Mouse (Mus musculus) layer of hippocampus, adult 9-11 months (tissue): ENCODE measurements around the gene Cmtm3.

Source experiments
- DNase-seq: peaks from one replicate; pipeline ENCODE4 v3.0.0; 2022

The Cmtm3 gene

DNA sequence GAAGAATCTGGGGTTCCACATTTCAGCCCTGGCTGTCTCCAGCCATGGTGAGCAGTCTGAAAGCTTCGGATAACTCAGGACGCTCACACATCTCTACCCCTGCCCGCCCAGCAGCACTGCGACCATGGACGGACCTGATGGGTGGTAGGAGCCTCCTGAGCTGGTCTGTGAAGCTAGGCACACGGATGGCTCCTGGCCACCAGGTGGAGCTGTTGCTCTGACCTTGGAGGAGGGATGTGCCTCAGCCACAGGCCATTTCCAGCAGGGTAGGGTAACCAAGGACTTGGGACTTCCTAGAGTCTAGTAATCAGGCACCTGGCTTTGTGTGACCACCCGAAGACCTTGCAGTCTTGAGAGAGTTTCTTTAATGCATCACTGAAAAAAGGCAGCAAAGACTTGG is 4.7 kb downstream of the Cmtm3 start:
- DNase-seq: peak; percentile 71

DNA sequence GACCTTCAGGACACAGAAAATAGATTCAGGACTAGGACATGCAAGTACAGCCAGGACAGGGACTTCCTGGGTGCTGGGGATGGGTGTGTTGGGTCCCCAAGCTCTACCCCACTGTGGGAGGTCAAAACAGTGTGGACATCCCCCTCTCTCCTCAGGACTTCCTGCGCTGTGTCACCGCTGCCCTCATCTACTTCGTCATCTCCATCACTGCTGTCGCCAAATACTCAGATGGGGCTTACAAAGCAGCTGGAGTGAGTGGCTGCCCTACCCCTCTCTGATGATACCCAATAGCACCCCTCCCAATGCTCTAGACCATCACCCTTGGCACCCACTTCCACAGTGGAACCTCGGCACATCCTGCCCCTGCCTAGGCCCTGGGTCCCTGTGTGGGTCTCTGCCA is 5.4 kb downstream of the Cmtm3 start:
- no peak for DNase-seq

DNA sequence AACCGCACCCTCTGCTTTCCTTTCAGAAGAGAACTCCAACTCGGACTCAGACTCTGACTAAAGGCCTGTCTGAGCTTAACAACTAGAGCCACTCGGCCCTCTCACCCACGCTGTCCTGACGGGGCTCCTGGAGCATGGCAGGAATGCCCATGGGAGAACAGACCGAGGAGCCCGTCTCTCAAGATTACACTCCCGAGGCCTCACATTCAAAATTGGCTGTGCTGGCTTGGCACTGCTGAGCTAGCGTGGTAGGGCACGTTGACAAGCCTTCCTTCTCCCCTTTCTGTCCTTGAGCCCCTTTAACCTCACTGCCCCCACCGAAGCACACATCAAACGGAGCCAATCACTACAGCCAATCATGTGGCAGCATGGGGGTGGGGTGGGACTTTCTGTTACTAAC is 7.5 kb downstream of the Cmtm3 start:
- no peak for DNase-seq

DNA sequence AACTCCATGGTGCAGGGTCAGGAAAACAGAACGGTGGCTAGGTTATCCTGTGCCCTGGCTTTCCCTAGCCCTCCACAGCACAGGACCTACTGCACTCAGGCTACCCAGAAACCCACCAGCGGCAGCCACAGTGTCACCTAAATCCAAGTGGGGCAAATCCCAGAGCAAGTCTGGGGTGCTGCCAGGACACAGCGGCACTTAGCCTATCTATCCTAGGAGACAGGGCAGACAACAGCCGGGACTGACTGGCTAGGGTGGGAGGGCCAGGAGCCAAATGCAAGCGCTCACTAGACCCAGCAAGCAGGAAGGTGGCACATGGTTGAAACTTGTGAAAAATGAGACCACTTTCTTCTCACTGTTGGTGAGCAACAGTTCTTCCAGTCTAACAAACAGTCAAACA is 9.8 kb downstream of the Cmtm3 start:
- DNase-seq: no peak

DNA sequence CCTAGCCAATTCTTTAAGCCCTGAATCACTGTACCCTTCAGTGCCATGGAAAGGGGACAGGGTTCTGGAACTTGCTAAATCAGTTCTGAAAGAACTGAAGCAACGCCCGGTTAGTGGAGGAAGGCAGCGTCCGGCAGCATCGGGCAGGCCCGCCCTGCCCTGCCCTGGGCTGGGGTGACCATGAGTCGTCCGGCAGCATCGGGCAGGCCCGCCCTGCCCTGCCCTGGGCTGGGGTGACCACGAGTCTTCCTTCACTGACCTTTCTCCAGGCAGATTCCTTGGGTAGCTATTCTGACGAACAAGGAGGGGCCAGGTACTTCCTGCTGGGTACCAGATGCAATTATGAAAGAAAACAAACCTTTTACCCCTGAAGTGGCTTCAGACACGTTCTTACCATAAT is 10.8 kb downstream of the Cmtm3 start:
- DNase-seq: no peak

DNA sequence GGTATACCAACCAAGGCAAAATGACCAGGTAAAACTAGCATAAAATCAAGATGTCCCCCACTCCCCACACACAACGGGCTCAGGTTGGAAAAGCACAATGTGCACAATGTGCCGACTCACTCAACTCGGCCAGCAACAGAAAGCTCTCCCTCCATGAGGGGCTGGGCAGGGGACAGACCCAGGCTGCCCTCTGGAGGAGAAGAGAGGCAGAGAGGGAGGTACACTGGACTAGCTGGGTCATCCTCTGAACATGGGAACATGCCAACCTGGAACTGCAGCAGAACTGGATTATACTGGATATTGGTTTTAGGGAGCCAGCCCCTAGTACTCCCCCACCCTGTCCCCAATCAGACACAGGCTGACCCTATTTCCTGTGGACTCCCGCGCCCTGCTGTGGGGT is 14.0 kb downstream of the Cmtm3 start:
- no peak for DNase-seq

DNA sequence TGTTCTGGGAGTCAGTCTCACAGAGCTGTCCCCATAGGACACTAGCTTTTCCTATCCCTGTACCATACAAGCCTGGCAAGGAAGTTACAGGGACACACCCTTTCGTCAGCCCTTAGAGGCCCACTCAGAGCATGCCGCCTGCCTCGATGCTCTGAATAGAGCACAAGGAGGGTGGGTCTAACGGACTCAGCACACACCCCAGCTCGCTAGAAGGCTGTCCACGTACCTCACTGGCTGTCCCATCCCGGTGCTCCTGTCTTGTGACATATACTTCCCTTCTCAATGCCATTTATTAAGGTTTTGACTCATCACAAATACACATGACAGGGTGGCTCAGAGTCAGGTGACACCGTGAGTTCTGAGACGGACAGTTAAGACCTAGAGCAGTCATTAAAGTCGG is 15.3 kb downstream of the Cmtm3 start:
- no peak for DNase-seq

DNA sequence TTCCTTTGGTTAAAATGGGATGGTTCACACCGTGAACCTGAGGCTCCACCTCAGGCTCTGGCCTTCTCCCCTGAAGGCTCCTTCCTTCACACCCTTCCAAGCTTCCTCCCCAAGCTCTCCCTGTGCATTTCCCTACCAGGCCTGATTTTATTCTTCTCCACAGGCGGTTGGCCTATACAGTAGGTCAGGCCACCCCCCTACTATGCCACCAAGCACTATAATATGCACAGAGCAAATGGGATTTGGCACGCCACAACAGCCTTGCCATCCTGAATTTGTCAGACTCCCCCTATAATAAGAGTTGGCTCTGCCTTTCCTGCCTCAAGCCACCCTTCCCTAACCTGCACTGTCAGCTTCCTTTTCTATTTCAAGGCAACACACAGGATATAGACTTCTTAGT is 19.4 kb downstream of the Cmtm3 start:
- no peak for DNase-seq

DNA sequence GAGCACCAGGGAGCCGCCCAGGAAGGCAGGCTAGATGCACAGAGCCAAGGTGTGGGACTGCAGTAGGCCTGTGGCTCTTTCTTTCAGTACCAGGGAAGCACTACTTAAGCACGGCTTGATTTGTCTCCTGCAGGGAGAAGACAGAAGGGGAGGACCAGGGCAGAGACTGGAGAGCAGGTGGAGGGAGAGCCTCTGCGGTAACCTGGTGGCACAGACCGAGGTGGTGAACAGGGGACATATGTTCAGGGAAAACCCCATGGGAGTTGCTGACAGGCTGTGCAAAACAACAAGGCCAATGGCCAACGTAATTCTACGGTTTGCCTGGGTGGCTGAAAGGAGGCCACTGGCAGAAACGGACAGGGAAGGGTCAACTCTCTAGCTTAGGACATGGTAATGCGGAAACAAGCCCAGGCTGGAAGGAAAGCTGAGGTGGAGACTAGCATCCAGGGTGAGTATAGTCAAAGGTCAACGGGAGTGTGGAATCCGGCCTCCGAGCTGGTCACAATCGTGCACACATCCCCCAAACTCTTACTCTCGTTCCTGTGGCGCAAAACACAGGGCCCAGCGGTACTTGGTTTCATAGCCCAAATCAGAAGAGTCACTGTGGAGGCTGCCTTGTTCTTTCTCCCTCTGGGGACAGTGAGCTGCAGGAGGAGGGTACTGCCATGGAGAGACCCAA is 20.7 kb downstream of the Cmtm3 start:
- no peak for DNase-seq

DNA sequence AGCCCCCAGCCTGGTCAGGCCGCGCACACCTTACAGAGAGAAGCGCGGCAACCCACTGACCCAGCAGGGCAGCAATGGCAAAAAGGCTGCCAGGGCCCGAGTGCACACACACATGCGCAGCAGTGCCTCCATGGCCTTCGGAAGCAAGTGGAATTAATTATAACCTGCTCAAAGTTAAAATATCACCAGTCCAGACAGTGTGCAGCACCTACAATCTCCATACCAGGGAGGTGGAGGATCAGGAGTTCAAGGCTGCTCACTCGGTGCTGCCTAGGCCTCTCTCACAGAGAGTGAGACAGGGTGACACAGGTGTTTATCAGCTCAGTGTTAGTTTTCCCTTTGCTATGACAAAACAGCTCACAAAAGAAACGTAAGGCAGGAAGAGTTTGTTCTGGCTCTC is 26.5 kb downstream of the Cmtm3 start:
- no peak for DNase-seq

DNA sequence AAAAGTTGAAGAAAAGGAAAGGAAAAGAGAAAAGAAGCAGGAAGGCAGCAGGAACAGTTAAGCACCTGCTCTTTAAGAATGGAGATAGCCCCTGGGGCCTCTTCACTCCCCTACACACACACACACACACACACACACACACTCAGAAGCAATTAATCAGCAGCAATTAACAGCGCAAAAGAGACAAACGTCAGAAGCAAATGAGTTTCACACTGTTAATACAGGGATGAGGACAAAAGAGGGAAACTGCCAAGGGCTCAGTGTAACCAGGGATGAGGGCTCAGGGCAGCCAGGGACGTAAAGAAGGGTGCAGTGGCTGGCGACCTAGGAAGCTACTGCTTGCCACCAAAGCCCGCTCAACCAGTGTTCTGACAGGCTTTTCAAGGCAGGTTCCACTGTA is 28.2 kb downstream of the Cmtm3 start:
- DNase-seq: no peak

DNA sequence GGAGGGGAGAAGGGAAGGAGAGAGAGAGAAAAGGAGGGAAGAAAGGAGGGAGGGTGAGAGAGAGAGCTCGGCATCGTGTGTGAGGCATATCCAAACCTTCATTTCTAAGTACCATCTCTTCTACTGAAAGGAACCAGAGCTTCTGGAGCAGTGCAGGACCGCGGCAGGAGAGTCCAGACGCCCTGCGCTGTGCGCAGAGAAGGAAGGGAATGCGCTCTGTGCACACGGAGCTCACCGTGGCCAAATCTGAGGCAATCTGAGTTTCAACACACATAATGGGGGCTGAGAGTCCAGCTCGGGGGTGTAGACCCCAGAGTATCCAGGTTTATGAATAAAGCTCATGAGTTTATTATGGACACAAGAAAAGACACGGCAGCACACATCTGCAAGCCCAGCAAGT is 30.4 kb downstream of the Cmtm3 start:
- DNase-seq: no peak

DNA sequence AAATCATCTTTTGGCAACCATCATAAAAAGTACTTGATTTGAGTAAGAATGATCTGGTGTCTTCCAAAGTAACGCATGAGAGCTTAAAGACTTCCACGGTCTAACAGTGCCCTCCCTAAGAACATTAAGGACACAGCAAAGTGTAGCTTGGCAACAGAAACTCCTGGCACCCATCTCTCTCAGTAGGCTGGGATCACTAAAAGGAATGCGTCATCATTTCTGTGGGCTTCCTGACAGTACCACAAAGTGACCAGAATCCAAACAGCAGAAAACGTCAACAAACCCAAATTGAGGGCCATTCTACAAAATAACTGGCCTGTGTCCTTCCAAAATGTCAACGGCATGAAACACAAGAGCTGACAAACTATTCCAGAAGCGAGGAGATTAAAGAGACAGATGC is 30.9 kb downstream of the Cmtm3 start:
- no peak for DNase-seq

DNA sequence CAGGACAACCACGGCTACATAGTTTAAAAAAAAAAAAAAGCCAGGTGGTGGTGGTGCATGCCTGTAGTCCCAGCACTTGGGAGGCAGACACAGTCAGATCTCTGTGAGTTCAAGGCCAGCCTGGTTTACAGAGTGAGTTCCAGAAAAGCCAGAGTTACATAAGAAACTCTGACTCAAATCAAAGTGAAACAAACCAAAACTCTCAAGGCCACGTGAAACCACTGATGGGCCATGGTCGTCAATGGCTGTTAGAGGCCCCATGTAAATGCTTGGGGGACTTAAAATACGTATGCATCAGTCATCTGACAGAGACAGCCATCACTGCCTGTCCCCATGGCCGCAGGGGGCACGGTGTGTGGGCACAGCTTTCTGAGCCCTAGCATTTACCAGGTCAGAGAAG is 31.9 kb downstream of the Cmtm3 start:
- no peak for DNase-seq

DNA sequence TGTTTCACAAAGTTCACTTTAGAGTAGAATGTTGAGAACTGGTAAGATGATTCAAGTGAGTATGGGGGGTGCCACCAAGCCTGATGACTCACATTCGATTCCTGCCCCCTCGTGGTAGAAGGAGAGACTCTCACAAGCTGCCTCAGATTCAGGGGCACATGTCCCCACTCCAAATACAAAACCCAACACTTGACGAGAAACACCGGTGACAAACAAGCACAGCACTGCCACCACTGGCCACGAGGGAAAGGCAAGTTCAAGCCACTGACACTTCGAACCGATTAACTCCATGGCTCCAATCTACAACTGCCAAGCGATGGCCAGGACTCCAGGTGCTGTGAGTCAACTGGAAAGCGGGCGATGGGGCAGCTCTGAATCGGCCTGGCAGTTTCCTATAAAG is 34.6 kb downstream of the Cmtm3 start:
- DNase-seq: no peak

DNA sequence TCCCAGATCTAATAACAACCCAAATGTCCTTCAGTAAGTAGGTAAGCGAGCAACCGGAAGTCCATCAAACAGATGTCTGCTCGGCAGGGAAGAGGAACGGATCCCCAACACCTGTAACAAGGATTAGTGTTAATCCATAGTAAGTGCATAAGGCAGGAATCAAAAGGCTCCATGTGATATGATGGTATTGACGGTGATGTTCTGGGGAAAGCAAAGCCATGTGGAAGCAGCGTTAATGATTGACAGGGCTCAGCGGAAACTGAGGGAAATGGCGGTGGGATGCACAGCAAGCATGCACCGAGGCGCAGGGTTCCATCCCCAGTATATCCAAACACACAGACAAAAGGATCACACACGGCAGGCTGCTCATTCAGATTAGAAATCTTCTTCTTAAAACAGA is 35.1 kb downstream of the Cmtm3 start:
- no peak for DNase-seq

DNA sequence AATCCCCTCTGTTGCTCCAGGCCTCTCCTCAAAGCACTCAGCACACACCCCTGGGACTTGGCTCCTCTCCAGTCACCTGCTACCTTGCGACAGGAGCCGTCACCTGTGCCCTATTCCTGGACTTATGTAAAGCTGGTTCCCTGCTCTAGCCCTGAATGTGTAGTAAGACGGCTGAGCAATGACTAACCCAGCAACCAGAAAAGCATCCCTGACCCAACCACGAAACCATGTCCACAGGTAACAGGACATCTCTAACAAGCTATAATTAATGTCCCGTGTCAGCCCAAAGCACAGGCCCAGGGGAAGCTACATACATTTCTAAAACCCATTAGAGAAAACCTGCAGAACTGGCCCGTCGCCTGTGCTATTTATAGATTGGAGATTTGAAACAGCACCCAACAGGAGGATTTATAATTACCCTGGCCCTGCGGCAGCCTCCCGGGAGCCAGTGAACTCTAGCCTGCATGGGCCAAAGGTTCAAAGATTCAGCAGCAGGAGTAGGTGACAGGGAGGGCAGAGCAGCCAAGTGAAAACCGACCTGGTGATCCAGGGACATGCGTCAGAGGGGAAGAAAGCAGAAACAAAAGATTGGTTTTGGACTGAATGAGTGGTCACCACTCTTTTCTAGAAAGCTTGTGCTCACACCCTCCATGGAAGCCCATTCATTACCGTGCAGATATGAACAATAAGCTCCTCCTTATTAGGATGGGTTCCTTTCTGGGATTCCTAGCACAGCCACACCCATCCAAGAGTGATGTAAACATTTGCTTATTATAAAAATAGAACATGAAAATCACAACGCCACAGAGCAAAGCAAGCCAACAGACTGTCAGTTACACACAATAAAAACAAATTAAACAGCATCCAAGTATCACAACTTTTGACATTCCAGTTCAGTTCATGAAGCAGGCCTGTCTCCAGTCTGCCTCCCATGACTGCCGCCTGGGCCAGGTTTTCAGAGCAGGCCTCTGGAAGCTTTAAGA is 35.9 kb downstream of the Cmtm3 start:
- no peak for DNase-seq

DNA sequence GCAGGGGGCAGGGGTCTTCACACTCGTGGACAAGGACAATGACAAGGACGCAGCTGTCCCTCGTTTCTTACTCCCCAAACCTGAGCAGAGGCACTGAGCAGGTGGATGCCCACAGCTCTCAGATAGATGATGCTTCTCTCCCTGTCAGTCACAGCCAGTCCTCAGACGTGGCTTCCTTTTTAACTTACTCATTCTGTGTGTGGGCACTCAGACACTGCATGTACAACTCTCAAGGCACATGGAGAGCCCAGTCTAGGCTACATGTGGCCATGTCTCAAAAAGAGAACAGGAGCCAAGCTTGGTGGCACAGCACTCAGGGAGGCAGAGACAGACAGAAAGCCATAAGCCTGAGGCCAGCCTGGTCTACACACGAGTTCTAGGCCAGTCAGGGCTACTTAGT is 36.7 kb downstream of the Cmtm3 start:
- no peak for DNase-seq

DNA sequence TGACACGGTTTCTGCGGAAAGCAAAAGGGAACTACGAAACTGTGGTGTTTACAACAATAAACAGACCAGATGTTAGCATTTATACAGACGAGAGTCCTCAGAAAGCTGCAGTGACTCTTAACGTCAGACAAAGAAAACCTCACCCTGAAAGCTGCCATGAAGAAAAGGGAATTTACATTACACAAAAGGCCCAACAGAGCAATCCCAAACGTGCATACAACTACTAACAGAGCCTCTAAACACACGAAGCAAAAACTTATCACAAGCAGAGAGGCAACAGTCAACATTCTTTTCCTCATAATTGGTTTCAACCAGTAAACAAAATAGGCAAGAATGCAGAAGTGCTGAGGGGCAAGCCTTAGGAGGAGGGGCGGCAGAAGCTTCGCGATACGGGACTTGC is 37.5 kb downstream of the Cmtm3 start:
- no peak for DNase-seq

DNA sequence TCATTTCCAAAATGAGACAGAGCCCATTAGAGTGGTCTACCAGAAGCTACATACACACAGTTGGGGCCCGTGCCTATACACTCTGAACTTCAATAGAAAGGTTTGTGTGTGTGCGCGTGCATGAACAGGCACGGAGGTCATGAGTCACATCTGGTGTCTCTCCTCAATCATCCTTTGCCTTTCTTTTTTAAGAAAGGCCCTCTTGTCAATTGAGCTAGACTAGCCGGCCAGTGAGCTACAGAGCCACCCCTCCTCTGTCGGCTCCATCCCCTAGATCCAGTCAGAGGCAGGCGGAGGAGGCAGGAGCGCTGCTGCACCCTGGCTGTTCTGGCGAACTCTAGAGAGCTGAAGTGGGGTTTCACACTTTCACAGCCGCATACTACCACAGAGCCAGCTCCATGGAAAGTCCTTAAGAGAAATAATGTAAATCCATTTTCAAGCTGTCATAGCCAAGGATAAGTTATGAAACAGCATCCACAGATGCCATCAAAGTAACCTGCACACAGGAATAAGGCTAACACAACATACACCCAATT is 40.2 kb downstream of the Cmtm3 start:
- DNase-seq: no peak

DNA sequence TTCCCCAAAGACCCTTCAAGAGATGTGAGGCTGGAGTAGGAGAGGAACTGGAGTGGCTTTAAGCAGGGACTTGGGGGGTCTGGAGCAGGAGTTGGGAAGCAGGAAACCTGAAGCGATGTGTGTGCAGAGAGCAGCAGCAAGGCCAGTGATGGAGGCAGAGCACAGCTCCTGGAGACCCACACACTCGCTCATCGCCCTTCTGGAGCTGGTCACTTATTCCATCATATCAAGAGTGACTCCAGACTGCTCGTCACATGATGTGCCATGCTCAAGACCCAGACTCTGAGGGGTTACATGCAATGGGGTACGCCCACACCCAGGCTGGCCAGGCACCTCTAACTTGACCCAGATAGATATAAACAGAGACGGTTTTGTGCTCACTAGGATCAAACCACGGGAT is 41.1 kb downstream of the Cmtm3 start:
- DNase-seq: no peak

DNA sequence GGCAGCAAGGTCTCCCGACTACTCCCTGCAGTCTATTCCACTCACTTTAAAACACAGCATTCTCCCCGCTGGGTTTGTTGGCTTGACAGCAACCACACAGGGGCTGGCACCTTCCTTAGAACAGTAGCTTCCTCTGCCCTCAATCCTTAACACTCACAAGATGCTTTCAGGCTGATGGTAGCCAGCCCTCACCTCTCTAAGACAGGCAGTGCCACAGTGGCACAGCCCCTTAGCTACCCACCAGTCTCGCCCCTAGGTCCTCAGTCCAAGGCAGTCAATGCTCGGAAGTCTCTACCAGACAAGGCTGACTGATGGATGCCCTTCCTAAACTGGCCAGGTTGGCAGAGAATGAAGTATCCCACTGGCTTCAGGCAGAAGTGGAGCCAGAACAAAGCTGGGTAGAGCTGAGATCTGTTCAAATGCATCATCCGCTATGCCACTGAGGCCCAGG is 41.8 kb downstream of the Cmtm3 start:
- DNase-seq: no peak

DNA sequence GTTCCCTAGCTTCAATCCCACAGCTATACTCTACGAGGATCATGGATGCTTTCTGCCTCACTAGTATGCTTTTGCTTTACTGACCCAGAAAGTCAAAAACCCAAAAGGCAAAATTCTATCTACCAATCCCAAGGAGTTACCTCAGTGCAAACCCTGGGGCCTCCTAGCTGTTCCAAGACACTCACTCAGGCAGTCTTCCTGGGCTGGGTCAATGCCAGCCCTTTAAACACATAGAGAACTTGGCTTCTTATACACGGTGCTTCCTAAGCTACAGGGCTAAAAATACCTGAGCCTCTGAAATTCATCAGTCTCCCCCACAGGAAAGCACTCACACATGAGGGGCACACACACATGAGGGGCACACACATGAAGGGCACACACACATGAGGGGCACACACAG is 44.1 kb downstream of the Cmtm3 start:
- no peak for DNase-seq

DNA sequence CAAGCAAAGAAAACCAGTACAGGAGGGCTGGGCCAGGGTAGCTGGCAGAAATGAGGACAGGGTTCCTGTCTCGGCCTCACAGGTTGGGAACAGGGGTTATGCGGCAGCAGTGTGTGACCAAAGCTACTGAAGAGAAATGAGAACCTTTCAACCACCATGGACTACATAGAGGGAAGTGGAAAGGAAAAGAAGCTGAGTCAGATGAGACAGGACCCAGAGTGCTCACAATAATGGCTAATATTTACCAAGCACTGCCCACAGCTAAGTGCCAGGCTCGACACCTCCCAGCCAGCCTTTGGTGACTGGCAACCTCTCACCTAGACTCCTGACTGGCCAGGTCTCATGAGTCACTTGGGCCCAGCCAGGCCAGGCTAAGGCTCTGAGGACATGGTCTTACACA is 44.8 kb downstream of the Cmtm3 start:
- no peak for DNase-seq
